Mouse (Mus musculus) liver, embryonic 16.5 days (tissue): ENCODE data around the gene Fads1. TPM values are rescaled to one million over a fixed set of nuclear protein-coding genes. Genes with fewer than 3 reads are reported as not detected.

Experiments used
- ATAC-seq: fragments of 200-750 bp; cut with Nextera tagmentation; 2 replicates; pipeline ENCODE4 v1.8.0; 2017; ENCODE audit warnings: low read depth, mild to moderate bottlenecking, moderate number of reproducible peaks, moderate library complexity
- H3K27ac ChIP-seq: fragments of 300-500 bp; sonication (generic); 2 replicates; pipeline ENCODE4 v1.5.1; 2014; ENCODE audit warnings: mild to moderate bottlenecking, low read length
- H3K27me3 ChIP-seq: fragments of 300-500 bp; sonication (generic); 2 replicates; pipeline ENCODE4 v1.6.1; 2014; ENCODE audit warnings: low read depth, low read length, mixed read lengths; ENCODE audit not compliant: control insufficient read depth, insufficient read depth
- H3K36me3 ChIP-seq: fragments of 300-500 bp; sonication (generic); 2 replicates; pipeline ENCODE4 v1.6.1; 2014; ENCODE audit warnings: mild to moderate bottlenecking; ENCODE audit not compliant: control insufficient read depth, insufficient read depth
- H3K4me1 ChIP-seq: fragments of 300-500 bp; sonication (generic); 2 replicates; pipeline ENCODE4 v1.6.1; 2014; ENCODE audit warnings: low read depth, low read length, mixed read lengths; ENCODE audit not compliant: control insufficient read depth
- H3K4me2 ChIP-seq: fragments of 300-500 bp; sonication (generic); 2 replicates; pipeline ENCODE4 v1.6.1; 2014; ENCODE audit warnings: low read depth, low read length, mixed read lengths
- H3K4me3 ChIP-seq: fragments of 300-500 bp; sonication (generic); 2 replicates; pipeline ENCODE4 v1.5.1; 2014; ENCODE audit warnings: low read depth, mild to moderate bottlenecking, low read length
- H3K9ac ChIP-seq: fragments of 300-500 bp; sonication (generic); 2 replicates; pipeline ENCODE4 v1.6.1; 2014; ENCODE audit warnings: low read depth, low read length
- H3K9me3 ChIP-seq: fragments of 300-500 bp; sonication (generic); replicated peaks from 2 replicates; pipeline ENCODE4 v1.6.1; 2016; ENCODE audit warnings: low read length; ENCODE audit not compliant: control insufficient read depth
- WGBS: fragments of 180-500 bp; shearing (Covaris S2); extraction: QIAGEN DNeasy Blood & Tissue Kit; methylation state at CpG from one replicate; pipeline ENCODE4 v1.1.7; 2014; ENCODE audit not compliant: insufficient replicate concordance; 5-methylcytosine and 5-hydroxymethylcytosine counted together
- polyA plus RNA-seq: library from polyadenylated mRNA; unstranded; fragments of >200 nt; fragmentation: Nextera tagmentation; extraction: Ambion mirVana; gene quantifications from 2 replicates; pipeline ENCODE4 v1.2.1, GENCODE M21; 2015

Fads1 gene
- polyA plus RNA-seq: 79.4 and 92.4 TPM in 2 replicates

DNA sequence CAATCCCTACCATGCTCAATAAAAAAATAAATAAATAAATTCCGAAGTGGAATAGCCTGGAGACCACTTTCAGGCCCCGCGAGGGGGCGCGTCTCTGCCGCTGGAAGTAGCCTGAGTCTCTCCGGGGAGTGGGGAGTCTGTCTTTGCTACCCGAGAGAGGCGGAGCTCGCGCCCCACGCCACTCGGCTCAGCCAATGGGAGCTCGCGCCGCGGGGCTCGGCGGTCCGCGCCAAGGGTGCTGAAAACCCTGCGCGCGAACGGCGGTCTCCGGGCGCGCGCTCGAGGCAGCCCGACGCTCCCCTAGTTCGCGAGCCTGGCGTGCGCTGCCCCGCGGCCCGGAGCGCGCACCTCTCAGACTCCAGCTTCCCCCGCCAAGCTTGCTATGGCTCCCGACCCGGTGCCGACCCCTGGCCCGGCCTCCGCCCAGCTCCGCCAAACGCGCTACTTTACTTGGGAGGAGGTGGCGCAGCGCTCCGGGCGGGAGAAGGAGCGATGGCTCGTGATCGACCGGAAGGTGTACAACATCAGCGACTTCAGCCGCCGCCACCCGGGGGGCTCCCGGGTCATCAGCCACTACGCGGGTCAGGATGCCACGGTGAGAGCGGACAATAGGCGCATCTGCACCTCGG, at the start of gene Fads1:
Gene Fads1 (plus strand): TSS at position 219 of the 629 bp plus-strand sequence.
- H3K27me3 ChIP-seq: no peaks in the 10 kb centered on the region
- peak within 1 kb of the TSS; percentile 96 for H3K4me3 ChIP-seq
- ATAC-seq: peak; percentile 93
- H3K4me1 ChIP-seq: peaks cover 22% of the 10 kb centered on the region
- peak within 1 kb of the TSS; percentile 91 for H3K27ac ChIP-seq
- H3K4me2 ChIP-seq: peak within 1 kb of the TSS; percentile 91
- peaks cover 13% of the 10 kb centered on the region for H3K36me3 ChIP-seq
- peak within 1 kb of the TSS; percentile 82 for H3K9ac ChIP-seq
- H3K9me3 ChIP-seq: no peaks in the 10 kb centered on the region; the same call in 1 of the 2 replicates
- 0% methylated on average over 69 of the region's 70 CpGs for WGBS

DNA sequence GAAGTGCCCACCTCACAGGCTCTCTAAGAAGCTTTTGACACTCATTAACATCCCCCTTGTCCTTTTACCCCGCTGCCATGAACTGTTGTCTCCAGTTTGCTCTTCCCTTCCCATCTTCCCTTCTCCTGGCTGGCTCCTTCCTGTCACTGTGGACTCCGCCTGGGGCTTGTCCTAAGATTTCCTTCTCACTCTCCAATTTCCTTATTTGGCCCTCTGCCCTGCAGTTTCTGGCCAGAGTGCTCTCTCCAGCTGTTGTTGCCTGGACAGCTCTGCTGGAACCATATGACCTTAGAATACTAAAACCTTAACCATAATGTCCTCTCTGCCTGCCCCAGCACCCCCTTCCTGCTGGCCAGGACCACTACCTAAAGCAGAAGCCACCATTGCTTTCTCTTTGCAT, 48.0 kb upstream of the Fads1 start:
- 48% methylated on average over 2 of the region's 2 CpGs for WGBS
- no peak for ATAC-seq
- Histone ChIP-seq H3K4me1 (no peaks in the 10 kb centered on the region), H3K9ac (no peak overlapping the region), H3K36me3 (no peaks in the 10 kb centered on the region), H3K4me2 (no peak overlapping the region), H3K27ac (no peak overlapping the region), H3K27me3 (no peaks in the 10 kb centered on the region), H3K9me3 (no peaks in the 10 kb centered on the region), H3K4me3 (no peak overlapping the region)

DNA sequence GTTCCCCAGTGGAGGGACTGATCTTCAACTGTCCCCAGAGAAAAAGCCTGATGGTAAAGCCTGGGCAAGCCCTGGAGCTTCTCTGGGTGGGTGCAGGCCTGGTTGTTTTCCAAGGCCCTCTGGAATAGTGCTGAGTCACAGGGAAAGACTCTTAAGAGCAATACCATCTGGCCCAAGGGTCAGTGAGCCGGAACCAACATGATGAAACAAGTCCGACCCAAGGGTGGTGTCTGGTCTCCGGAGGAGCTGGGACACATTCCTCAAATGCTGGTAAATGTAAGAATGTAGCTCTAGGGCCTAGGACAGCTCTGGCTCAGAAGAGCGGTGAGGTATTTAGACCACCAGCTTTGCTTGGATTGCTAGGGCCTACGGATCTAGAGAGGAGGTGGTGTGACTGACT, 45.3 kb upstream of the Fads1 start:
- no peaks in the 10 kb centered on the region for H3K36me3 ChIP-seq
- 75% methylated on average over 5 of the region's 5 CpGs for WGBS
- ATAC-seq: no peak
- no peaks in the 10 kb centered on the region for H3K9me3 ChIP-seq
- H3K4me3 ChIP-seq: no peak overlapping the region
- H3K27ac ChIP-seq: no peak overlapping the region
- H3K27me3 ChIP-seq: no peaks in the 10 kb centered on the region
- H3K4me1 ChIP-seq: no peaks in the 10 kb centered on the region
- no peak overlapping the region for H3K9ac ChIP-seq
- no peak overlapping the region for H3K4me2 ChIP-seq

DNA sequence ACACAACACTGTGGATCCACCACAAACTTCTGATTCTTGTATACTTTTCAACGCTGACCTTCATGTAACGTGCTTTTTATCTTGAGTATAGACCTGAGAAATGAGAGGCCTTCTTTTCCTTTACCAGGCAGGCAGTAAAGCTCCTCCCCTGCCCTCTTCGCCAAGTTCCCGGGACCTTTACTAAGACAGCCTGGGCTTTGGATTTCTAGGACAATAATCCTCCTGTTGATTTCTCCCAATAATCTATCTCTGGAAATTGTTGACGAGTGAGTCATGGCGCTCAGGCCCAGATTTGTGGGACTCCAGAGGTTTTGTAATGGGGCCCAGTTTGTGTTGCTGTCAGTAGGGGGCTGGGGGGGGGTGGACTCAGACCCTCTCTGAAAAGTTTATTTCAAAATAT, 43.0 kb upstream of the Fads1 start:
- no peaks in the 10 kb centered on the region for H3K27me3 ChIP-seq
- no peak for ATAC-seq
- no peak overlapping the region for H3K9ac ChIP-seq
- no peaks in the 10 kb centered on the region for H3K9me3 ChIP-seq
- H3K4me1 ChIP-seq: no peaks in the 10 kb centered on the region
- no peak overlapping the region for H3K4me3 ChIP-seq
- WGBS: 77% methylated on average over 6 of the region's 6 CpGs
- H3K36me3 ChIP-seq: no peaks in the 10 kb centered on the region
- H3K27ac ChIP-seq: no peak overlapping the region
- no peak overlapping the region for H3K4me2 ChIP-seq

DNA sequence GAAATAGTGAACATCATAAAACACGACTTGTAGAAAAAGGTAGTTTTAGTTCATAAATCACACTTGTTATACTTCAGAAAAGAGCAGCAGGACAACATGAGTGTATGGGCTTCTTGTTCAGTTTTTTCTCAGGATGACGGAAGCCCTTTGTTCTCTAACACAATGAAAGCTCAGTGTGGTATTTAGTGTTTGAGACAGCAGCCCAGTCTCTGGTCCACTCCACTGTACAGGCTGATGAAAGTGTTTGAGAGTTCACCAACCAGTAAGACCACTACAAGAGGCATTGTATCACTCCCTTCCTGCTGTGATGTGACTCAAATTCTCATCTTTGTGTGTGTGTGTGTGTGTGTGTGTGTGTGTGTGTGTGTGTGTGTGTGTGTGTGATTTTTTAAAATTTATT, 39.0 kb upstream of the Fads1 start:
- Histone ChIP-seq H3K9me3 (no peaks in the 10 kb centered on the region), H3K27me3 (no peaks in the 10 kb centered on the region), H3K27ac (no peak overlapping the region), H3K4me1 (peaks cover 2% of the 10 kb centered on the region; the same call in 1 of the 2 replicates), H3K36me3 (no peaks in the 10 kb centered on the region), H3K4me3 (no peak overlapping the region), H3K9ac (no peak overlapping the region), H3K4me2 (no peak overlapping the region)
- no peak for ATAC-seq
- 54% methylated on average over 2 of the region's 2 CpGs for WGBS

DNA sequence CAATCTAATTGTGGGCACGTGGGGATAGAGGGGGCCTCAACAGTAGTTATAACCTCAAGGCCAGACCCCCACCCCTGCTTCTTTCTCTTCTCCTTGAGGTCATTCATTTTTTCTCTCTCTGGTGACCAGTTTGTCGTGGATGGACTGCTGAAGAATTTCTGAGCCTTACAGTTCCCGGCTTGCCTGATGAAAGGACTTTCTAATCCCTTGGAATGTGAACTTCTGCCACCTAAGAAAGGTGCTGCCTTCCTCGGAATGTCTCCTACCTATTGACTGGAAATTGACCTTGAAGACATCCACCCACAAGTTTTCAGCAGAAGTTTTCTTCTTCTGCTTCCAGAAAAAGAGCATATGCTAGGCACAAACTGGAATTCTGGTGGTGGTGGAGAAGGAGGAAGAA, 38.2 kb upstream of the Fads1 start:
- no peak overlapping the region for H3K4me2 ChIP-seq
- H3K4me1 ChIP-seq: peaks cover 3% of the 10 kb centered on the region; the same call in 1 of the 2 replicates
- no peaks in the 10 kb centered on the region for H3K9me3 ChIP-seq
- 35% methylated on average over 4 of the region's 4 CpGs for WGBS
- H3K36me3 ChIP-seq: no peaks in the 10 kb centered on the region
- ATAC-seq: no peak
- no peak overlapping the region for H3K4me3 ChIP-seq
- H3K27me3 ChIP-seq: no peaks in the 10 kb centered on the region
- H3K27ac ChIP-seq: no peak overlapping the region
- no peak overlapping the region for H3K9ac ChIP-seq

DNA sequence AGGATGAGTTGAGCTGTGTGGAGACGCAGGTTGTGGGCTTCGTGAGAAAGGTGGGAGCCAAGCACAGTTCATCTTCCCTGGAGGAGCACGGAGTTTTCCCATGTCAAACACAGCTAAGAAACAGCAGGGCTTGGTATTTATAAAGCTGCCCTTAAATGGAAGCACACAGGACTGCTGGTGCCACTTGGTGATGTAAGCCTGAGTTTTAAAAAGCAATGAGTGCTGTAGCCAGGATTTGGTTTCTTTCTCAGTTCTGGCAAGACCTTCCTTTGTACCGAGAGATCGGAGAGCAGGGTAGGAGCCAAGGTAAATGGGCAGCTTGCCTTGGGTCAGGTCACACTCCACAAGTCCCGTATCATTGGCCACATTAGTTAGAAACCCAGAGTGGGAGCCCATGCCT, 34.1 kb upstream of the Fads1 start:
- Histone ChIP-seq H3K4me1 (peaks cover 3% of the 10 kb centered on the region; the same call in 1 of the 2 replicates), H3K27me3 (no peaks in the 10 kb centered on the region), H3K36me3 (no peaks in the 10 kb centered on the region), H3K9me3 (no peaks in the 10 kb centered on the region), H3K4me2 (no peak overlapping the region), H3K27ac (no peak overlapping the region), H3K4me3 (no peak overlapping the region), H3K9ac (no peak overlapping the region)
- ATAC-seq: no peak
- 76% methylated on average over 6 of the region's 6 CpGs for WGBS

DNA sequence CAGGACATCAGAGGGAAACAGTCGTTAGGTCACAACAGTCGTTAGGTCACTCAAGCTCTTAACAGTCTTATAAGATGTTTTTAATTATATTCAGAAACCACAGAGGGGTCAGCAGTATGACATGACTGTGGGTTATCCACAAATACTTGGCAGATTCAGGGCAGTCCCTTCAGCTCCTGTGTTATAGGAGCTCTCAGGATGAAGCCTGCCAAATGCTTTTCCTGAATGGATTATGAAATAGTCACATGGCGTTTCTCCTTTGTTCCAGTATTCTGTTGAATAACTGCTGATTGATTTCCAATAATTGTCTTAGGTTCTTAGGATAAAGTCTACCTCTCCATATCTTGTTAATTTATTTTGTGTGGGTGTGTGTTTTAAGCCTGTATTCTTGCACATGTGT, 33.5 kb upstream of the Fads1 start:
- no peak overlapping the region for H3K4me3 ChIP-seq
- H3K9me3 ChIP-seq: no peaks in the 10 kb centered on the region
- H3K36me3 ChIP-seq: no peaks in the 10 kb centered on the region
- H3K27ac ChIP-seq: no peak overlapping the region
- WGBS: 47% methylated on average over 3 of the region's 3 CpGs
- no peak overlapping the region for H3K9ac ChIP-seq
- no peak for ATAC-seq
- no peak overlapping the region for H3K4me2 ChIP-seq
- H3K27me3 ChIP-seq: no peaks in the 10 kb centered on the region
- peaks cover 3% of the 10 kb centered on the region; the same call in 1 of the 2 replicates for H3K4me1 ChIP-seq

DNA sequence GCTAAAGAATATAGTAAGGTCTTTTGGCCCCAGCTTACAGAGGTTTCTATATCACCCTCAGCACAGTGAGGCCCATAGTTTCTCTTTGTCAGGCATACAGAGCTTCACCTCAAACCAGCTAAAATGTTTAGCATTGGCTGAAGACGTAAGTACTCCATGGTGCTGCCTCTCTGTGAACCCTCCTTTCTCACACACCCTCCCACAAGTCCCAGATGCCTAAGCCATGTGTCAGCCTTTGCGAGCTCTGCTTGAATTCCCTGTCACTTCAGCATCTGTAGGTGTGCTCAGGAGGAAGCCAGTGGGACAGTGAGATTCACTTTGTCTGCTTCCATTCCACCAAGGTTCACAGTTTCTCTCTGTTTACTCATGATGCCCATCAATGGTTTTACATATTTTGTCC, 25.0 kb upstream of the Fads1 start:
- 65% methylated on average over 2 of the region's 2 CpGs for WGBS

More for the DNA sequence above, 25.0 kb upstream of the Fads1 start:
- Histone ChIP-seq H3K27me3 (no peaks in the 10 kb centered on the region), H3K9me3 (no peaks in the 10 kb centered on the region), H3K27ac (no peak overlapping the region), H3K4me1 (no peaks in the 10 kb centered on the region), H3K36me3 (no peaks in the 10 kb centered on the region), H3K4me2 (no peak overlapping the region), H3K4me3 (no peak overlapping the region), H3K9ac (no peak overlapping the region)
- no peak for ATAC-seq
